Mouse (Mus musculus) ovary, postnatal 14 days (tissue): ENCODE data around the gene Gpnmb.

Source experiments
- DNase-seq: peaks from one replicate; pipeline ENCODE4 v3.0.0; 2022; ENCODE audit warnings: low spot score

The Gpnmb gene

GRCm38 (mm10) chr6:49036275-49037267, at the start of gene Gpnmb:
TSS of gene Gpnmb (plus strand) at chr6:49036546.
- DNase-seq: no peak

- DNase-seq: no peak
These were observed 46.4 kb upstream of the Gpnmb start for GRCm38 (mm10) chr6:48989971-48990370.

GRCm38 (mm10) chr6:48991991-48992390, 44.4 kb upstream of the Gpnmb start:
- DNase-seq: no peak

DNA sequence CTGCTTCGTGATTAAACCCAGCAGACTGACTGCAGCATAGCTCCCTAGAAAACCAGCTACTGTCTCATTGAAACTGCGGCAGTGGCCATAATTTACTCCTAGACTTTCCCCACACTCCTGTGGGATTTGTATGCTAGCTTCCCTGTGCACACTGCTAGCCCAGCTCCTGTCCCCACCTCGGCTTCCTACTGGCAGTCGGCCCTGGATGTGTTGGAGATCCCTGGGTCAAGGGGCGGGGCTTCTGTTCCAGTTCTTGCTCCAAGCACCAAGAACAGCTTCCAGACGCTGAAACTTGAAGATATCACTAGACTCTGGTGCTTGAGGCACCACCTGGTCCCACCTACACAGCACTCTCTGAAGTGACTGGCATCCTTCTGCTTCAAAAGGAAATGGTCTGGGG, 38.2 kb upstream of the Gpnmb start:
- no peak for DNase-seq

- DNase-seq: no peak
These were observed 37.5 kb upstream of the Gpnmb start for GRCm38 (mm10) chr6:48998796-48999195.

- DNase-seq: no peak
These were observed 33.0 kb upstream of the Gpnmb start for GRCm38 (mm10) chr6:49003381-49003780.

DNA sequence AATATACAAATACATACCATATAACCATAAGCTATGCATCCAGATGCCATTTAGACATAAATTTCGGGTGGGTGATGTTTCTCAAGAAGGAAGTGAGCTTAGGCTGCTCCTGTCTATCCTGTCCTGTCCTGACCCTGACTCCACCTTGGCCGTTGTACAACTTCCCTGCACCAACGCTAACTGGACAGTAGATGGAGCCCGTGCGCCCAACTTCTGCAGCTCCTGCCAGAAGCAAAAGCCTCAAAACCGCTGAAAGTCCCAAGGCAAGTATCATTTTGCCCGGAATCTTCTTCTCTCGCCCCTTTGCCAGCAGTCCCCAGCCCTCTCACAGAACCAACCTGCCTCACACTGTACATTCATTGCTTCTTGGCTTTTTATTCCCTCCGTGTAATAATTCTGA, 28.4 kb upstream of the Gpnmb start:
- peak; percentile 47 for DNase-seq

DNA sequence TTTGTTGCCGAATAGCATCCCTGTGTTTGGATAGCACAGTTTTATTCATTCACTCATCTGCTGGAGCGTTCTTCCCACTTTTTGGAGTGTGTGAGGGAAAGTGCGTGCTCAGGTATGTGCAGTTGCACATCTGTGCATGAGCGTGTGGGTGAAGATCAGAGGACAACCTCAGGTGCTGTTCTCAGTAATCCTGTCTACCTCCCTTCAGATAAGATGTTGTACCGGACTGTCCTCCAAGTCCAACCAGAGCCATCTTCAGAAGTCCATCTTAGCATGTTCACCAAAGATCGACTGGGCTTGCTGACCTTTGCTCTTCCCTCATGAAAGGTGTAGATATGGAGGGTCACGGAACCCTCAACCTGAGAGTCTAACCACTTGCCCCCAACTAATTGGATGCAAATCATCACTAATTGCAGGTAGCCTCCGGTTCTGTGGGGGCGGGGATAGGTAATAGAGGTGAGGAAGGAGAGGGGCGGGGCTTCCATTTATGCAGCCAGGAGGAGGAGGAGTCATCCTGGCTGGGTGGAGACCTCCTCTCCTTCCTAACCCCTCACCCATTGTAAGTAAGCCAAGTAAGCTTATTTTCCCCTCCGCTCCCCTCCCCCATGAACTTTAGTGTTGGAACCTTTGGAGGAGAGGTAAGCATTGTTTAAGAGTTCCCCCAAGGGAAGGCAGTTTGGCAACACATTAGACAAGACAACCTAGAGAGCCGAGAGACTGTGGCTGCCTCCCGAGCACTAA, 27.8 kb upstream of the Gpnmb start:
- DNase-seq: no peak

GRCm38 (mm10) chr6:49009161-49009555, 27.2 kb upstream of the Gpnmb start:
- no peak for DNase-seq

DNA sequence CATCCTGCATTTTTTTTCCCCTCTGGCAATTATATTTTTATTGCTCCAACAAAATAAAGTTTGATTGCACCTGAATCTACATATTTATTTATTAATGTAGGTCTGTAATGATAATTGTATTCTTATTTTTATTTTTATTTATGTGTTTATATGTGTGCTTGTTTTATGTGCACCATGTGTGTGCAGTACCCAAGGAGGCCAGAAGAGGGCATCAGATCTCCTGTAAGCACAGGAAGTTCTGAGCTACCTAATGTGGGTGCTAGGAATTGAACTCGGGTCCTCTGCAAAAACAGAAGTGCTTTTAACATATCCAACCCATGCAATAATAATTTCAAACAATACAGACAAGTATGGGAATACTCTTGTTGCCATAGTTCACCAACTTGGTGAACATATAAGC, 26.7 kb upstream of the Gpnmb start:
- no peak for DNase-seq

DNA sequence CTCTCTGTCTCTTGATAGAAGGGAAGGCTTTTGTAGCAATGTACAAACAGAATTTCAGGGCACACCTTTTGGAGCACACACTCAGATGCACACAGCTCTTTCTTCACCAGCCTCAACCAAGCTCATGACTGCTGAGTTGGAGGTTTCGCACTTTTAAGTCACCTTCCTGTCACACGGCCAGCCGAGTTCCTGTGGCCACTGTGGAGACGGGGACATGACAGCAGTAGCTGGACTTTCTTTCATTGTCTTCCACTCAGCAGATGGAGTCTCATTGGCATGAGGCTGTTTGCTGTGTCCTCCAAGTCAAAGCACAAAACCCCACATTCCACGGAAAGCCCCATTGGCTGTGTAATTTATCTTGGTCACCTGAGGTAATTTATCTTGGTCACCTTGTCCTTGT, 25.2 kb upstream of the Gpnmb start:
- DNase-seq: no peak

- no peak for DNase-seq
These were observed 23.3 kb upstream of the Gpnmb start for GRCm38 (mm10) chr6:49013023-49013422.

DNA sequence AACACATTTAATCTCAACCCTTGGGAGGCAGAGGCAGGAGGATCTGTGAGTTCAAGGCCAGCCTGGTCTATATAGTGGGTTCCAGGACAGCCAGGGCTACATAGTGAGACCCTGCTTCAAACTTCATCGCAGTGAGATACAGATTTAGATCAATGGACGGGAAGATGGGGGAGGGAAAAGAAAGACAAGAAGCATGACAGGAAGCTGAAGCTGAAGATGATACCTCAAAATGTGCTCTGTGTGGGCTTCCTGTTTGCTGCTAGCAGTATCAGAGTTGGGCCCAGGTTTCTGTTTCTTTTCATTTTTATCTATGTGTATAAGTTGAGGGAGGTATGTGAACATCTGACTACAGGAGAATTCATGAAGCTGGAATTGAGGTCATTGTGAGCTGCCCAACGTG, 22.9 kb upstream of the Gpnmb start:
- no peak for DNase-seq

DNA sequence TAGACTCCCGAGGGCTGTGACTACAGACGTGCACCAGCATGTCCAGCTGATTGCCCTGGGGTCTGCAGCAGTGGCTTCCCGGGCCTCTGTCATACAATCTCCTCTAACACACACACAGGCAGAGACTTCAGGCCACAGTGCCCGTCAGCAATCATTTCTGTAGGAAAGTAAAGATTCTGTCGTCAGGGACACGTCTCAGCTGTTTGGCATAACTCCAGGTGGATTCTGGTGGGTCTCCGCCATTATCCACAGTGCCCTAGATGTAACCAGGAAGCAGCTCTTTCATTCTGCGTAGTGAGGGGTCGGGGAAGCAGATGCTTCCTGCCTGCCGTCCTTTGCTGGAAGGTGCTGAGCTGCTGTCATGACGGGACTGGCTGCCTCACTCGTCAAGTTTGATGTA, 19.2 kb upstream of the Gpnmb start:
- no peak for DNase-seq

DNA sequence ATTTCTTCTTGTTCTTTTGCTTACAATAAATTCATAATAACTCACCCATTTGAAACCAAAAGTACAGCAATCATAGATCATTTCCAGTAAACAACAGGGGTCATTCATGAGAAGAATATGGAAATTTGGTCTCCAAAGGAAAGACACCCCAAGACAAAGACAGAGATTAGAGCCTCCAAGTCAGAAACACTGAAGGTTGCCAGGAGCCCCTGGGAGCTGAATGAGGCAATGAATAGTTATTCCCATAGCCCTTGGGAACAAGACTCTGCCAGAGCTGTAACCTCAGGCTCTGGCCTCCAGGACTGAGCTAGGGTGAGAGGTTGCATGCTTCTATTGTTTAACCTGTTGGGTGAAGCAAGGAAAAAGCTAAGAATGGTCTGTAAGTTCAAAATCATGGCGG, 17.0 kb upstream of the Gpnmb start:
- DNase-seq: no peak

DNA sequence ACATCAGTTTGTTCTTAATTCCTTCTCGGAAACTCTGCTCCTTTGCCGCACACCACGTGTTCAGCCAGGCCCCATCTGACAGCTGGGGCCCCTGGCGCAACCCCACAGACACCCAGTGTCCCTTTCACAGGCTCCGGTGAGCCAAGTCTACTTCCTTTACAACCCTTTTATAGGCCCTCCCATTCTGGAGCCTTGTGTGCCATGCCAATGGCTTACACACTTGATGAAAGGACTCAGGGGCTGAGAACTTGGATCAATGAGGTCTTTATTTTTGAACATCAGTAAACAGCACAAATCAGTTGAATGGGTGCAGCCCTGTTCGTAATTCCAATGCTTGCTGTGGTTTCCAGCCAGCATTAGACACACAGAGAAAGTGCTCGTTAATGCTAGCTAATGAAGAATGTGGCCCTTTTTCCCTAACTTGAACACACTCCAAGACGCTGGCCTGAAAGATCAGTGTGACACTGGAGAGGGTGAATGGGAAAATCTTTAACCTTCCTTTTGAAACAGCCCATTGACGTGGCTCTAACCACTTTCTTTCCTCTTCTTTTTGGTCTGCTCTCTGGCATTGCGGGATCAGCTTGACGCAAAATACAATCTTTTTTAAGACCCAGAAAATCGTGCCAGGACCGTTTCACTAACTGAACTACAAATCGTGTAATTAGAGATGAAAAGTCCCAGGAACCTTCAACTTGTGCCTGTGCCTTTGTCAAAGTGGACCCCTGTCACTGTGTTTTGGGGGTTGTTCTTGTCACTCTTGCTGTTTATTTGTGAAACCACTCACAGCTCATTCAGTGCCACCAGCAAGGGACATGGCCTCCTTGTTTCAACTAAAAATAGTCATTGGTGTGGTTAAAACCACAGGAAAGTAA, 15.0 kb upstream of the Gpnmb start:
- DNase-seq: no peak

GRCm38 (mm10) chr6:49022384-49022783, 14.0 kb upstream of the Gpnmb start:
- DNase-seq: no peak

DNA sequence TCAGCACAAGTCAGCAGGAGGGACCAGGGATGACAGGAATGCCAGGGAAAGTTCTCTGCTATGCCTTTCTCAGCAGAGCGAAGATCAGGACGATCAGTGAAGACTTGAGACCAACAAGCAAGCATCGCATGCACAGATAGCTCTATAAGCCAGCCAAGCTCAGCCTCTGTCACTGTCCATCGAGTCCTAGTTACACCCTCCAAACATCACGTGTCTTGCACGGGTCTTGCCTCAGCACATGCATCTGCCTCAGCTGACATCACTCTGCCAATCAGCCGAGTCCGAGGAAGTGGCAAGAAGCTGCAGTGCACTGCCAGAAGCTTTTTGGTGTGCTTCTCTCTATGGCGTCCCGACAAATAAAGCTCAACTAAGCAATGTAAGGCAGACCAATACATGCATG, 13.0 kb upstream of the Gpnmb start:
- DNase-seq: no peak

DNA sequence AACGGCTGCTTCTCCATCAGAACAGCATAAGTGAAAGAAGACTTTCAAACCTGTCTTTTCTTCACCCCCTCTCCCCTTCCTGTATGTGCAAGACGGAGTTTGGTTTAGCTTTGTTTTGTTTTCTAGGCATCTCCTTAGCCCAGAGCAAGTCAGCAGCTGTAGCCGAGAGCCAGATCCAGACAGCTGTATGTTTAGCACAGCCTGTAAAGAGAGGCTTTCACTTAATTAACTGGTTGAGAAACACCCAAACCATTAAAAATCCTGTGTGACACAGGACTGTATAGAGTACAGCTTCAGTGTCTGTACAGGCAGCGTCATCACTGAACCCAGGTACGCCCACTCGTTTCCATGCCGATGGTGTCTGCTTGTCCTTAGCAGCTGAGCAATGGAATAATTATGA, 11.1 kb upstream of the Gpnmb start:
- DNase-seq: no peak

DNA sequence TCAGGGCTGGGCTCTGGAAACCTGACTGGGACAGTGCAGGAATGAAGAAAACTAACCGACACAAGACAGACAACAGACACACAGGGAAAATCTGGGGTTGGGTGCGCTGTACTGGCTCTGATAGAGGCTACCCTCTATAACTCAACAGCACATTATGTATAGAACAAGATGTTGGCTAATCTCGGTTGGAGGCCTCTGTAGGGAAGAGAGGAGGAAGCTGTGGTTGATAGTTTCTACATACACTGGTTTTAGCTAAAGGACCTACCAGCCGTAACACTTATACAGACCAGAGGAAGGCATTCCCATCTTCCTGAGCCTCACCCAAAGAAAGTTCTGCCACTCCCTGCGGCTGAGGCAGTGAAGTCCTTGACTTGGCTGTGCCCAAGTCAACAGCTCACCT, 9.8 kb upstream of the Gpnmb start:
- DNase-seq: no peak

GRCm38 (mm10) chr6:49028019-49028418, 8.3 kb upstream of the Gpnmb start:
- DNase-seq: no peak

DNA sequence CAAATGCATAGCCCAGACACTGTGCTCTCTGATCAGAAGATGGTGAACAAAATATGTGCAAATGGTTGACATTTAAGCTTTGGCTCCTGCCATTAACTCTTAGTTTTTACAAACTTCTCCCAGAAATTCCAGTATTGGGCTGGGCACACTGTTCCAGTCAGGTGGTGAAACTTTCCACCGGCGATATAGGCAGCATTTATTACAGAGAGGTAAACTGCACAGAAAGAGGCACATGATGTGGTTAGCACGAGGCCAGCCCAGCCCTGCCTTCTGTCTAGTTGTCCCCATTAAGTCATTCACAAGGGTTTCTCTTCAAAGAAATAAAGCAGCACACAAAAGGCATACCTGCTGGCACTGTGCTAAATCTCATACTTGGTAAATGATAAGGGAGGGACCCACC, 7.6 kb upstream of the Gpnmb start:
- DNase-seq: no peak
